Mouse (Mus musculus) embryo, embryonic 10 days (tissue): ENCODE measurements at regions not wholly inside any gene's neighbourhood (a gene's known extent, or its start where the extent isn't known, plus 50 kb on each side); places are given as distances from the start of the nearest gene placed in this dataset.

Experiments used
- DNase-seq: peaks from one replicate; pipeline ENCODE4 v3.0.0-alpha.2; 2015; ENCODE audit warnings: low spot score

DNA sequence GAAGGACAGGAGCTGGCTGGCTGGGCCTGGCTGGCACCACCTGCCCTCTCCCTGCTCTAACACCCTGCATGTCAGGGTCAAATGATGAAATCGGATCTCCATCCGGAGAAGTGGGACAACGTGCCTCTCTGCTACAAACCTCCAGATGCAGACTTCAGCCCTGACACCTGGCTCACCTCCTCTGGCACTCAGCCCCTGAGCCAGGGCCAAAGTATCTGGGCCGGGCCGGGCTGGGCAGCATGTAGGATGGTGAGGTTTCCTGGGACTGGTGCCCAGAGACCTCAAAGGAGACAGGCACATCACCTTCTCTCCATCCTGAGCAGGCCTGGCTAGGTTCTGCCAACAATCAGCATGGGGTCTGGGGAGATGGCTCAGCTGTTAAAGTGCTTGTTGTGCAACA is 113.5 kb downstream of the Tfcp2l1 start:
- no peak for DNase-seq

DNA sequence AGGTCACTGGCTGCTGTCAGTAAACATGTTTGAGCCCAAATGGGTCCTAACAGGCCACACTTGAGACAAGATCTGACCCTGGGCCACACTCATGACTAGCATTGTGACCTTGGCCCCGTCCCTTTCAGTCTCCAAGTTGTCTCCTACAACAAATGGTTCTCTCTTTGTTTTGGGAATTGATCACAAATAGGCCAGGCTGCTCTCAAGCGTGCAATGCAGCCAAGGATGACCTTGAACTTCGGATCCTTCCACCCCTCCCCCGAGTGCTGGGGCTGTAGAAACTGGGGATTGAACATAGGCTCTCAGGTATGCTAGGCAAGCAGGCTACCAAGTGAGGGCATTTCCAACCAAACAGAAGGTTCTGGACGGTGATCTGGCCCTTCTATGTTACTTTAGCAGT is 120.5 kb downstream of the Tfcp2l1 start:
- no peak for DNase-seq

DNA sequence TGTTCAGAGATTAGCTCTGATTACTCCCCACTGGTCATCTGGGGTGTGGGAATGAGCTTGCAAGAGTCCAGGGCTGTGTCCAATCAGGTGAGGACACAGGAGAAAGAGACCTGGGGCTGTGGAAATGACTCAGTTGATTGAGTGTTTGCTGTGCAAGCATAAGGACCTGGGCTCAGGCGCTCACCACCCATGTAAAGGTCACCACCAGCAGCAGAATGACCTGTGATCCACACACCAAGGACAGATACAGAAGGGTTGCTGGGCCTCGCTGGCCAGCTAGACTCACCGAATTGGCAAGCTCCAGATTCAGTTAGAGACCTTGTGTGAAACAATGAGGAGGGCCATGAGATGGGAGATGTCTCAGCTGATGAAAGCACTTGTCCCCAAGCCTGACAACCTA is 125.1 kb downstream of the Tfcp2l1 start:
- DNase-seq: no peak

DNA sequence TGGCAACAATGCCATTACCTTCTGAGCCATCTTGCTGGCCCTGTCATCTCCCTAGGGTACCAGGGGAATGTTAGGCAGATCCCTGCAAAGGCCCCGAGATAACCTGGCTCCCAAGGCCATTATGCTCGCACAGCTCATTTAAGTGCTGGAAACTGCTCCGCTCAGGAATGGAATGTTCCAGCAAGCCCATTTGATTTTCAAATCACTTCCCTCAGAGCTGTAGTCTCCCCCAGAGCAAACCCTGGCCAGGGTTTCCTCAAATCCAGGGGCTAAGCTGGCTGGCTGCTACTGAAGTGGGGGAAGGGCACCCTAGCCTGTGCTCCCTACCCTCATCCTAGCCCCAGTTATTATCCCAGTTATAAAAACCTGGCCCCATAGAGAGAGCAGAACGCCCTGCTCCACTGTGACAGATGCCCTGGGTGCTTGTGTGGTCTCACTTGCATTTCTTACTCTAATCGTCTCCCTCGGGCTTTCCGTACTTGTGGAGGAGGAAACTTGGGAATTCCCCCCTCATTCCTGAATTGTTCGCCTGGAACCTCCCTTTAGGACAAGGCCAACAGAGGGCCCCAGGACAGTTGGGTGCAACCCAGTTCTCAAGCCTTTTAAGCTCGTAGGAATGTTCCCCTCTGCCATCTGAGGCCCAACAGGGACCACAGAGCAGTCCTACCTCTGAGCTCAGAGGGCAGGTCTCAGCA is 128.6 kb downstream of the Tfcp2l1 start:
- DNase-seq: no peak

DNA sequence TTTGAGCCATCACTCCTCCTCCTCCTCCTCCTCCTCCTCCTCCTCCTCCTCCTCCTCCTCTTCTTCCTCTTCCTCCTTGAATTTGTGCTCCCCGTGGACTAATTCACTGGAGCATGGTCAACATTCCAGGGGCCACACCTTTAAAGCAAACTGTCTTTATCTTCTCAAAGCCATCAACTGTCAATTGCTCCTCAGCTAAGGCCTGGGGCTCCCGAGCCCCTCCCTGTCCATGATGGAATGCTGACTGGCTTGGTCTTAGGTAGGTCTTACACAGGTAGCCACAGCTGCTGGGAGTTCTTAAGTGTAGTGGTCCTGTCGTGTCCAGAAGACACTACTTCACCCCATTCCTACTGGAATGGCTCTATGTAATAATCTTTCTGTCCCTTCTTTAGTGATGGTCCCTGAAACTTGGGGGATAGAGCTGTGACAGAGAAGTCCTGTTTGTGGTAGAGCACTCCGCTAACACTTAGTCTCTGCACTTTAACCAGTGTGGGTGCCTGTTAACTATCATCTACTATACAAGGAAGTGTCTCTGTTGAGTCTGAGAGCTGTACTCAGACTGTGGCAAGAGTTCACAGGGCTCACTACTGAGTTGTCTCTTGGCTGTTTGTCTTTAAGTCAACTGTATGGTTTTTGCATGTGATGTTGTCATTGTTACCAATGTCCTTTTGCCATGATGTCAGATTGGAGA is 129.7 kb downstream of the Tfcp2l1 start:
- no peak for DNase-seq

DNA sequence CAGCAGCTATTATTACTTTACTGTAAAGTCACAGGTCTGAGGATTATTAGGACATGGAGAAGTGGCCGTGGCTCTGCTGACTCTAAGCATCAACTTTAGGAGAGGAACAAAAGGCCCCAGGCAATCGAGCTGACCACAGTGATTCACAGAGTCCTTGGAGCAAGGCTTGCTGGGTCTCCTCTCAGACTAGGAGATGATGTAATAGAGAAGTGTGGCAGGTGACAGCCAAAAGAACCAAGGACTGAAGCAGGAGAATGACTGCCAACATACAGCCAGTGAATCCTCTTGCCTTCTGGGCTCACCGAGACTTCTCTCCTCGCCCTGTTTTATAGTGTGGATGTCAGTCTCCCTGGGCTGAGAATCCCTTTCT is 130.3 kb downstream of the Tfcp2l1 start:
- no peak for DNase-seq

DNA sequence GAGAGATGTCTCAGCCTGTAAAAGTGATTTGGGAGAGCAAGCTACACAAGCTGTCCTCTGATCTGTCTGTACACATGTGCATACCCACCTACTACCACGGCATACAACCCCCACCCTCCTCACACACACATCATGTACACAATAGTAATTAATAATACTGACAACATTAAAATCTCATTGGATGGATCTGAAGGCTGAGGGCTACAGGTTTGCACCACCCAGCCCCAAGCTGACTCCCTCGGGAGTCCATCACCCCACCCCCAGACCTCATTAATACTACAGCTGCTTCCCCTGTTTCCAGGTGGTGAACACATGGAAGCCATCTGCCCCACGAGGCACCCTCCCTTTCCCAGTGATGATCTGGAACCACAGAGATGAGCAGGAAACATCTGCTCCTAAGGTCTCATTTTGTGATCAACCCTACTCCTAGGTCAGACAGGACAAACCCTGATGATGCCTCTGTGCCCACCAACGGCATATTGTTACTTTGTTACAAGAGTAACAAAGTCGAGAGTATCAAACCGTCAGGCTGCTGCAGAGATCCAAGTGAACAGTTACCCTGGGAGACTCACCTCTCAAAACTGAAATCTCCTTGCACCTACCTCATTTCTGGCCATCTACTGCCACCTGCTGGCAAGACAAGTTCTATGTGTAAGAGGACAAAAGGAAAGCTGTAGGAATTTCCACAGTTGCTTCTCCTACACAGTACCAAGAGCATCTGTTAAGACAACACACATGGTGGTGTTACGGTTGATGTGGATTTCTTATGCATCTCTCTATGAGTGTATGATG is 131.6 kb downstream of the Tfcp2l1 start:
- peak; percentile 92 for DNase-seq

DNA sequence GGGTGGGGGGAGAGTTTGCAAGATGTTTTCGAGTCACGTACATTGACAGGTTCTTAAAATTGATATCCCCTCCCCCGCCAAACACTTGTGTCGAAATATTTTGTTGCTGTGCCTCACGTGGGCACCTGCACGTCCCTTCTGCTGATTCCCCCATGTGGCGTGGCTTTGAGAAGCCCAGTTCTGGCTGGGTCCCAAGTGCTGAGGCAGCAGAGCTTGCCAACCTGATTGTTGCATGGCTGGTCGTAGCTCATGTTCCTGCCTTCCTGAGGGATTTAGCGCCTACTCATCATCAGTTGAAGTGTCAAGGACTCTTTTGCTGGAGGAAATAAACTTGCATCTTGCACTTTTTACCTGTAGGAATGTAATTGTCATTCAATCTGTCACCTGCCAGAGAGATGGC is 137.8 kb downstream of the Tfcp2l1 start:
- DNase-seq: no peak

DNA sequence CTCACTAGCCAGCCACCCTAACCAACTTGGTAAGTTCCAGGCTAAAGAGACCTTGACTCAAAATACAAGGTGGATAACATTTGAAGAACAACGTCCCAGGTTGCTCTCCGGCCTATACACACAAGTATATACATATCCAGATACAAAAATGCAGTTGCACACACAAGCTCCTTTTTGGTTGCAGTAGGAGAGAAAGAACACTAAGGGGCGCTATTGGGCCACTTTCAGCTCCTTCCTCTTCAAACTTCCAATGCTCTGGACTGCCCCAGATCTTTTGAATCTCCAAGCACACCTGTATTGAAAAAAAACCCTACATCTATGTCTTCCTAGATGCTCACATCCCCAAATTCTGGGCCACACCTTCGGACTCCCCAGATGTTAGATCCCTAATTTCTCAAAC is 141.1 kb downstream of the Tfcp2l1 start:
- DNase-seq: peak; percentile 56

DNA sequence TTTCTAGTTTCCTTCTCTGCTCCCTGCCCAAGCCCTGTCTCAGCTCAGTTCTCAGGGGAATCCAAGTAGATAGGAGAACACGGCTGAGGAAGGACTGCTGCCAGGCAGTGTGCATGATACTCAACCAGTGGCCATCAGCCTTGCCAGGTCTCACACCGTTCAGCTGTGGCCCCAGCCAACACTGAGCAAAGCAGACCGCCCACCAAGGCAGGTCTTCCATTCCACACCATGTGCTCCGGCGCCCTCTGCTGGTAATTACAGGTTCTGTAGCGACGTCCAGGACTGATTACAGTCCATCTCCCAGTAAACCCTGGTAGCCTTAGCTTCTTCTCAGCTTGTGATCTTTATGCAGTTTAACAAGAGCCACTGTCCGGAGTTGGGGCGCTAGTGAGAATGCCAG is 144.5 kb downstream of the Tfcp2l1 start:
- peak; percentile 92 for DNase-seq

DNA sequence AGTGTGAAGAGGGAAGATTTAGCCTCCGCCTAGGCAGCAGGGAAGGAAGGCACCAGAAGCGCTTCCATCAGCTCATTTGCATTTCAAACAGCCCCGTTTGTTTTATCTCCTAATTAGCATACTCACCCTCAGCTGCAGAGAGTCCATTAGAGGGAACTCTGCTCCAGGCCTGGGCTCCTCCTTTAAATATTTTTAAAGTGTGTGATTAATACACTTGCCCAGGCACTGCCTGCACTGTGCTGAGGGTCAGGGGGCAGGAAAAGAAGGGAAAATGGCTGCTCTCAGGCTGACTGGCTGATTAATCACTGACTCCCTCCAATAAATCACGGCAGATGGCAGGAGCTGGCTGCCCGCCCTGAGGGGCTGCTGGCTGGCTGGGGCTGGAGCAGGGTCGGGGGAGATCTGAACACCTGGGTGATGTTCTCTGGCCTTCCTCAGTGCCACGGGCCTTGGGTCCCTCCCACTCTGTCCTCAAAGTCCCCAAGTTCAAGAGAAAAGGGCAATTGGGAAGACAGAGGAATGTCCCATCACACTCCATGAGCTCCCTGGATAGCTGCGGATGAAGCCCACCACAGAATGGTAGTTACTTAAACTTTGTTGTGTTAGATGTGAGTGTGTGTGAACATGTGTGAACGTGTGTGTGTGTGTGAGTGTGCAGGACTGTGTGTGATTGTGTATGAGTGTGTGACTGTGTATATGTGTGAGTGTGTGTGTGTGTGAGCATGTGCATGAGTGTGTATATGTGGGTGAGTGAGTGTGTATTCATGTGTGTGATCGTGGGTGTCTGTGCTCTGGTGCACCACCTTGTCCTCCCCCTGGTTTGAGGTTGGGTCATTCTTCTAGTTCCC is 149.1 kb downstream of the Tfcp2l1 start:
- peak; percentile 76 for DNase-seq
